Mouse (Mus musculus) C2C12 (cell line): ENCODE data around the gene AI661453. TPM values are rescaled to one million over a fixed set of nuclear protein-coding genes. Genes with fewer than 3 reads are reported as not detected.

Source experiments
- polyA plus RNA-seq: library from polyadenylated mRNA; unstranded; fragments of >200 nt; fragmentation: generic; extraction: Trizol; gene quantifications from one replicate; pipeline ENCODE4 v1.2.1, GENCODE M21; 2012; ENCODE audit warnings: missing spikeins

Gene AI661453
- polyA plus RNA-seq, 1 experiment: 0.13 TPM

Other genes starting within 250 kb of the AI661453 start
- gene Mrps10, start 67.7 kb upstream of the AI661453 start, polyA plus RNA-seq: 88.2 TPM
- 0.11 TPM for gene Guca1b, start 51.2 kb upstream of the AI661453 start, polyA plus RNA-seq
- 0.48 TPM for gene Guca1a, start 36.0 kb upstream of the AI661453 start, polyA plus RNA-seq
- not detected for gene 1700001C19Rik, start 761 bp downstream of the AI661453 start, polyA plus RNA-seq
- gene Taf8, start 65.7 kb downstream of the AI661453 start, polyA plus RNA-seq: 12.2 TPM
- 217 TPM for gene Ccnd3, start 68.4 kb downstream of the AI661453 start, polyA plus RNA-seq
- 42.6 TPM for gene Bysl, start 174.9 kb downstream of the AI661453 start, polyA plus RNA-seq
- 25.8 TPM for gene Med20, start 175.0 kb downstream of the AI661453 start, polyA plus RNA-seq
- gene Gm20517, start 175.0 kb downstream of the AI661453 start, polyA plus RNA-seq: 1.3 TPM
- 3.2 TPM for gene Usp49, start 194.1 kb downstream of the AI661453 start, polyA plus RNA-seq